Mouse (Mus musculus) mature B cell (primary cell): ENCODE results near the gene 4931414P19Rik.

Source experiments
- in situ Hi-C: fragments of 300-500 bp; cut with MboI; formaldehyde crosslinking; loops from 2 replicates; pipeline ENCODE4 v1.14.3; 2019

Gene 4931414P19Rik

GRCm38 (mm10) chr14:54544703-54545102 lies 61.1 kb downstream of the 4931414P19Rik start:
- in situ Hi-C loops = no loop called here

DNA sequence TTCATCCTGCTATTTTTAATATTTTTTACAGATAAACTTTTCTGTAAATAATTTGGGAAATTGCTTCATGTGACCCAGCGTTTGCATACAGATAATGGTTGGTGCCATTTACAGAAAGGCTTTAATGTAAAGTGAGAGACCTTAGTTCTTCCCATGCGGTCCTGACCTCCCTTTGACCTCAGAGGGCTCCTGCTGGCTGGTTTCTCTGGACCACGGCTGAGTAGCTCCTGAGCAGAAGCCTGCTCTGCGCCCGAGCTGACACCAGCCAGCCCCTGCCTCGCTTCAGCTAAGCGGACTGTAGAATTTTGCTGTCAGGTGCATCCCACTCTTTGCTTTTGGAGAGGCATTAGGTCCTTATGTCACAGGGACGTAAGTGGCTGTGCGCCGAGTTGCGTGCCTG lies 65.0 kb downstream of the 4931414P19Rik start:
- in situ Hi-C loops = no loop called here

- in situ Hi-C loops = no loop called here
These were observed 67.2 kb downstream of the 4931414P19Rik start for GRCm38 (mm10) chr14:54538580-54538979.
